Mouse (Mus musculus) spleen, adult 2 months (tissue): ENCODE measurements at regions not wholly inside any gene's neighbourhood (a gene's known extent, or its start where the extent isn't known, plus 50 kb on each side); places are given as distances from the start of the nearest gene placed in this dataset.

Source experiments
- CTCF ChIP-seq: fragments of 200-500 bp; IDR thresholded peaks from 2 replicates; pipeline ENCODE4 v1.5.1; 2011; ENCODE audit warnings: mild to moderate bottlenecking, inconsistent platforms; ENCODE audit not compliant: insufficient read depth, insufficient read length, insufficient replicate concordance; ENCODE audit errors: extremely low read depth
- POLR2A ChIP-seq: fragments of 200-500 bp; IDR thresholded peaks from 2 replicates; pipeline ENCODE4 v1.6.1; 2011; ENCODE audit warnings: low read depth, low read length, inconsistent platforms

- TF ChIP-seq CTCF = peak; percentile 10; the same call in 1 of the 2 replicates
- TF ChIP-seq POLR2A = no peak
Observed at GRCm38 (mm10) chr10:68978115-68978514, 173.1 kb upstream of the Rhobtb1 start.
